Mouse (Mus musculus) liver, embryonic 11.5 days (tissue): ENCODE data around the gene Apol7c. TPM values are rescaled to one million over a fixed set of nuclear protein-coding genes. Genes with fewer than 3 reads are reported as not detected.
"Not testable (repeated sequence)": the region's sequence is repeated elsewhere in the genome, so short reads cannot be mapped to it uniquely, and the experiment has no call there.

ENCODE experiments used
- ATAC-seq: fragments of 200-750 bp; cut with Nextera tagmentation; replicated peaks from 2 replicates; pipeline ENCODE4 v1.8.0; 2017; ENCODE audit warnings: moderate number of reproducible peaks, mild to moderate bottlenecking, moderate TSS enrichment, moderate library complexity; ENCODE audit not compliant: low FRiP score
- DNase-seq: peaks from one replicate; pipeline ENCODE4 v3.0.0-alpha.2; 2017; ENCODE audit warnings: low spot score
- H3K27ac ChIP-seq: fragments of 300-500 bp; sonication (generic); 2 replicates; pipeline ENCODE4 v1.5.1; 2014; ENCODE audit warnings: mild to moderate bottlenecking, low read depth, low read length, control low read depth
- H3K27me3 ChIP-seq: fragments of 300-500 bp; sonication (generic); replicated peaks from 2 replicates; pipeline ENCODE4 v1.6.1; 2014; ENCODE audit warnings: low read length, mixed read lengths; ENCODE audit not compliant: control insufficient read depth, insufficient read depth
- H3K36me3 ChIP-seq: fragments of 300-500 bp; sonication (generic); 2 replicates; pipeline ENCODE4 v1.6.1; 2014; ENCODE audit warnings: mild to moderate bottlenecking, low read length, moderate library complexity, mixed read lengths; ENCODE audit not compliant: control insufficient read depth, insufficient read depth
- H3K4me1 ChIP-seq: fragments of 300-500 bp; sonication (generic); replicated peaks from 2 replicates; pipeline ENCODE4 v1.6.1; 2014; ENCODE audit warnings: low read length, mixed read lengths; ENCODE audit not compliant: control insufficient read depth, insufficient read depth
- H3K4me2 ChIP-seq: fragments of 300-500 bp; sonication (generic); 2 replicates; pipeline ENCODE4 v1.6.1; 2014; ENCODE audit warnings: mild to moderate bottlenecking, control low read depth, moderate library complexity
- H3K4me3 ChIP-seq: fragments of 300-500 bp; sonication (generic); 2 replicates; pipeline ENCODE4 v1.5.1; 2014; ENCODE audit warnings: low read depth, low read length, control low read depth
- H3K9ac ChIP-seq: fragments of 300-500 bp; sonication (generic); 2 replicates; pipeline ENCODE4 v1.6.1; 2014; ENCODE audit warnings: low read depth, low read length, control low read depth
- H3K9me3 ChIP-seq: fragments of 300-500 bp; sonication (generic); 2 replicates; pipeline ENCODE4 v1.6.1; 2016; ENCODE audit warnings: low read length, inconsistent platforms, mixed read lengths; ENCODE audit not compliant: control insufficient read depth
- WGBS: fragments of 180-500 bp; shearing (Covaris S2); extraction: QIAGEN DNeasy Blood & Tissue Kit; methylation state at CpG from one replicate; pipeline ENCODE4 v1.1.7; 2014; 5-methylcytosine and 5-hydroxymethylcytosine counted together
- polyA plus RNA-seq: library from polyadenylated mRNA; unstranded; fragments of >200 nt; fragmentation: Nextera tagmentation; extraction: Ambion mirVana; gene quantifications from 2 replicates; pipeline ENCODE4 v1.2.1, GENCODE M21; 2014

Apol7c gene
- polyA plus RNA-seq, 1 experiment from 2014 or later: 0.08 TPM

DNA sequence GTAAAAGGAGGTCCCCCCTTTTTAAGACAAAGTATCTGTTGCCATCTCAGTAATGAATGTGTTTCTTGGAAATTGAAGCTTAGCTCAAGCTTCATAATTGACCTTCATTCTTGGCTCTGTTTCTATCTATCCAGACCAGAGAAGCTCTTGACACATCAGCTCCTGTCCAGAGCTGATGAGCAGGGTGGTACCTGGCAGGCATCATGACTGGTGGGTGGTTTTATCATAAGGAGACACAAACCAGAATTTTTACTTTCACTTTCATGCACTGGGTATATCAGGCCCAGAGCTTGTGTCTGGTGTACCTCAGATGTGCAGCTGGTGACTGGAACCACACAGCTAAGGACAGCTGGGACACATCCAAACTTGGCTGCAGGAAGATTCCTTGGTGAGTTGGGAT lies 25.1 kb downstream of the Apol7c start, which contains the start of gene Apol11a:
Gene Apol11a (plus strand): TSS at position 306 of the 400 bp plus-strand sequence.
- not testable (repeated sequence) for H3K27me3 ChIP-seq, H3K9ac ChIP-seq, H3K4me1 ChIP-seq, H3K4me3 ChIP-seq, H3K9me3 ChIP-seq, H3K4me2 ChIP-seq, H3K27ac ChIP-seq, H3K36me3 ChIP-seq, DNase-seq, ATAC-seq

DNA sequence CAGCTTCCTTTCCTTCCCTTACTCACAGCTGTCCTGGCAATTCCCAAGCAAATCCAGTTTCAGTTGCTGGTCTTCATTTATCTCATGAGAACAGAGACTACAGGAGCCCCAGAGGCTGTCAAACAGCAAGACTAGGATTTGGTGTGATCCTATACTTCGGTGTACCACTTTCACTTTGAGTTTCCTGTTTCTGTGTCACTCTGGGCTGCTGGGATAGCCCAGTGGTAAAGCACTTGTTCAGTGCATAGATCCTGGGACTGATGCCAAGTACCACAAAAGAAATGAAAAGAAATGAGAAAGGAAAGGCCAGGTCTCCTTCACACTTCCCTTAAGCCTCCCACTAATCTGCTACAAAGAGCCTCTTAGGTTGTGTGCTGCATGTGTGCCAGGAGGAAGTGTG lies 38.4 kb downstream of the Apol7c start:
- not testable (repeated sequence) for H3K27me3 ChIP-seq, H3K4me2 ChIP-seq, ATAC-seq, H3K4me3 ChIP-seq, H3K27ac ChIP-seq, DNase-seq, H3K9me3 ChIP-seq, H3K36me3 ChIP-seq, H3K4me1 ChIP-seq, H3K9ac ChIP-seq
- 57% methylated on average over 1 of the region's 1 CpGs for WGBS

GRCm38 (mm10) chr15:77493181-77493580 lies 39.9 kb downstream of the Apol7c start:
- not testable (repeated sequence) for H3K4me1 ChIP-seq, ATAC-seq, H3K36me3 ChIP-seq, H3K9me3 ChIP-seq, H3K27me3 ChIP-seq, H3K9ac ChIP-seq, H3K4me3 ChIP-seq, H3K4me2 ChIP-seq, DNase-seq, H3K27ac ChIP-seq
- no CpG with 5 or more reads among the region's 1 CpGs for WGBS

- Histone ChIP-seq H3K9ac (no peak overlapping the region), H3K4me1 (no peaks in the 10 kb centered on the region), H3K4me2 (no peak overlapping the region), H3K27ac (no peak overlapping the region), H3K27me3 (no peaks in the 10 kb centered on the region), H3K36me3 (no peaks in the 10 kb centered on the region), H3K4me3 (no peak overlapping the region), H3K9me3 (no peaks in the 10 kb centered on the region)
- WGBS: 61% methylated on average over 4 of the region's 4 CpGs
- DNase-seq (no peak), ATAC-seq (no peak)
Observed at GRCm38 (mm10) chr15:77482140-77482794, 50.8 kb downstream of the Apol7c start.

DNA sequence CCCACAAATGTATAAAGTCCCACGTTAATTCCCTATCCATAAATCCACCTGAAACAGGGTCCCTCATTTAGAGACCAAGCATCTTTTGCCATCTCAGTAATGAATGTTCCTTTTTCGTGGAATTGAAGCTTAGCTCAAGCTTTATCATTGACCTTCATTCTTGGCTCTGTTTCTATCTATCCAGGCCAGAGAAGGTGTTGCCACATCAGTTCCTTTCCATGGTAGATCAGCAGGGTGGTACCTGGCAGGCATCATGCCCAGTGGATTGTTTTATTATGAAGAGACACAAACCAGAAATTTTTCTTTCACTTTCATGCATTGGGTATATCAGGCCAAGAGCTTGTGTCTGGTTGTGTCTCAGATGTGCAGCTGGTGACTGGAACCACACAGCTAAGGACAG lies 56.4 kb downstream of the Apol7c start, which contains the start of gene Apol10a:
Gene Apol10a (plus strand): TSS at position 355 of the 400 bp plus-strand sequence.
- H3K4me1 ChIP-seq, H3K9ac ChIP-seq, ATAC-seq, H3K36me3 ChIP-seq, H3K4me3 ChIP-seq, H3K27ac ChIP-seq, H3K27me3 ChIP-seq, H3K9me3 ChIP-seq, H3K4me2 ChIP-seq, DNase-seq: not testable (repeated sequence)
- WGBS: 68% methylated on average over 2 of the region's 2 CpGs

Other genes starting within 250 kb of the Apol7c start
- 24.3 and 26.6 TPM in 2 replicates for gene Rbfox2, start 226.3 kb downstream of the Apol7c start, polyA plus RNA-seq
- not detected in 2 replicates for gene Apol7a, start 134.2 kb downstream of the Apol7c start, polyA plus RNA-seq
- gene Apol9a, start 122.2 kb downstream of the Apol7c start, polyA plus RNA-seq: not detected in 2 replicates
- not detected in 2 replicates for gene Apol7b, start 85.8 kb downstream of the Apol7c start, polyA plus RNA-seq
- not detected in 2 replicates for gene Apol10a, start 56.3 kb downstream of the Apol7c start, polyA plus RNA-seq
- gene Apol11a, start 25.0 kb downstream of the Apol7c start, polyA plus RNA-seq: 0.10 TPM in 1 of 2 replicates, not detected in the other
- gene 1700025B11Rik, start 28.6 kb upstream of the Apol7c start, polyA plus RNA-seq: not detected in 2 replicates
- not detected in 2 replicates for gene Apol10b, start 62.8 kb upstream of the Apol7c start, polyA plus RNA-seq
- not detected in 2 replicates for gene Gm36245, start 65.9 kb upstream of the Apol7c start, polyA plus RNA-seq
- gene Apol11b, start 110.0 kb upstream of the Apol7c start, polyA plus RNA-seq: 0.41 and 0.42 TPM in 2 replicates
- not detected in 2 replicates for gene Apol7e, start 165.5 kb upstream of the Apol7c start, polyA plus RNA-seq
- gene Apol9b, start 195.7 kb upstream of the Apol7c start, polyA plus RNA-seq: not detected in 2 replicates
- gene Apol8, start 223.7 kb upstream of the Apol7c start, polyA plus RNA-seq: 2.9 and 3.2 TPM in 2 replicates